Mouse (Mus musculus): ENCODE measurements around the gene Ints4. TPM values are rescaled to one million over a fixed set of nuclear protein-coding genes. Genes with fewer than 3 reads are reported as not detected.
"Not testable (repeated sequence)": the region's sequence is repeated elsewhere in the genome, so short reads cannot be mapped to it uniquely, and the experiment has no call there.

The Ints4 gene
- total RNA-seq (2021) = 10 to 100 TPM; 41.5 to 44.9 TPM

DNA sequence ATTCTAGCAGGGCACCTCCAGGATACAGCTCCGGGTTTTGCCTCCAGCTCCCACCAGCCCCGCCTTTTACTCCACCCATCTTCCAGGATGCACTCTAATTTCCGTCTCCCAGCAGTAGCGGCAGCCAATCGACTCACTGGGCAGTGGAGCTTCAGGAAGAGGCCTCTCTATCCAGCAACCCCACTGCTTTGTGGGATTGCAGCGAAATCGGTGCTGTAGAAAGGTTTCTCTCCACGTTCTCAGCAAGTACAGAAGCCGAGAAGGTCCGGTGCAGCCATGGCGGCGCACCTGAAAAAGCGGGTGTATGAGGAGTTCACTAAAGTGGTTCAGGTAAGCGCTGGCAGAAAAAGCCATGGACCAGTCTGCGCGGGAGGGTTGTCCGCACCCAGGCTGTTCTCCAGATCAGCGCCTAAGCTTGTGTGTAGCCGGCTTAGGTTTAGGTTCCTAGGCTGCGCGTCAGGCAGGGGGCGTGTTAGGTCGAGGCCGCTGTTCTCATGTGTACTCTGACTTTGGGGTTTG, at the start of gene Ints4:
TSS of gene Ints4 (plus strand) at position 136 of the 519 bp plus-strand sequence.
- peak; percentile 88 for DNase-seq (ENCODE audit: low spot score)
- intact Hi-C loops (cut with DNase I) = loop anchor here (2.0 to 10.0 kb wide), 4 partner anchors 98 to 506 kb away; partner anchors contain the start of genes Aamdc, Clns1a, Kctd21 and Rsf1

DNA sequence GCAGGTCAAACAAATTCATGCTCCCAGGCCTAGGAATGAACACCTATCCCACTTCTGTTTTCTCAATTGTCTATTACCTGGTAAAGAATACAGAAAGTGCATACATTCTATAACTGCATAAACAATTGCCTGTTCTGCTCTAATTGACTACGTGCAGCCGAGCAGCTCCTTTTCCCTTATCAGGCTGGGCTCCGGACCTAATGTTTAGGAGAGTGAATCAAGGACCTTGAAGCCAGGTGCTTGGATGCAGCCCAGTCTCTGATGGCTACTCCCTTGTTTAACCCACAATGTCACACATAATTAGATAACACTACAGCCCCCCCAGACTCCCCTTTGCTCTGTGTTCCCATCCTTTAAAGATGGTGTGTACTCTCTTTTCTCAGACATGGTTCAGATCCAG, 47.2 kb upstream of the Ints4 start:
- DNase-seq (ENCODE audit: low spot score); intact Hi-C loops (cut with DNase I): not testable (repeated sequence)

DNA sequence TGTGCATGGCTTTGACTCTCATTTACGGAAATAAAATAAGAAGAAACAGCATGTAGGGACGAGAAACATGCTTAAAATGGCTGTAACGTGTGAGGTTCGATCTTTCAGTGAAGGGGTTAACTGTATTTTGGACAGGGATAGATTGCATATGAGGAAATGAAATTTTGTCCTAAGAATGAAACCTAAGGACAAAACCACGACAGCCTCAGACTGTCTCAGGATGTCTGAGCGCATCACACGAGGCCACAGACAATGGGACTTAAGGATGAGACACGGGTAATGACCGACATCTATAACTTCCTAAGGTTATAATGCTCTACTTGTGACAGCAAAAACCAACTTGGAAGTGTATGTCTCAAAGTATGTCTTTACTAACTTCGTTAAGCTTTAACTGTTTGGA, 46.2 kb upstream of the Ints4 start:
- intact Hi-C loops (cut with DNase I) = no loop called here
- DNase-seq (ENCODE audit: low spot score) = no peak

DNA sequence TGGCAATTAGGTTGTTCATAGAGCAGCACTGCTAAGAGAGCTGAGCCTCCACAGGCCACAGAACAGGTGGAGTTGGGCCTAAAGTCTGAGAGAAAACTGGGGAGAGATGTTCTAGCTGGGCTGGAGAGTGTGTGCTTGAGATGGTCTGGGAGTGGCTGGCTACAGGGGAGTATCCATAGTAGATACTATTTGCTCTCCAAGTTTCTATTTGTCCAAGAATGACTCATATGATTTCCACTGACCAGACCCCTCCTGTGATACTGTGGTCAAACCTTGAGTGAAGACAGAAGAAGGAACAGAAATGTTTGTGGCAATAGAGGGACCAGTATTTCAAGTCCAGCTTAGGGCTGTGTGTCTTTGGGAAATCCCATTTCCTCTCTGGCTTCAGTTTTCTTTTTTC, 41.8 kb upstream of the Ints4 start:
- no peak for DNase-seq (ENCODE audit: low spot score)
- intact Hi-C loops (cut with DNase I) = no loop called here

DNA sequence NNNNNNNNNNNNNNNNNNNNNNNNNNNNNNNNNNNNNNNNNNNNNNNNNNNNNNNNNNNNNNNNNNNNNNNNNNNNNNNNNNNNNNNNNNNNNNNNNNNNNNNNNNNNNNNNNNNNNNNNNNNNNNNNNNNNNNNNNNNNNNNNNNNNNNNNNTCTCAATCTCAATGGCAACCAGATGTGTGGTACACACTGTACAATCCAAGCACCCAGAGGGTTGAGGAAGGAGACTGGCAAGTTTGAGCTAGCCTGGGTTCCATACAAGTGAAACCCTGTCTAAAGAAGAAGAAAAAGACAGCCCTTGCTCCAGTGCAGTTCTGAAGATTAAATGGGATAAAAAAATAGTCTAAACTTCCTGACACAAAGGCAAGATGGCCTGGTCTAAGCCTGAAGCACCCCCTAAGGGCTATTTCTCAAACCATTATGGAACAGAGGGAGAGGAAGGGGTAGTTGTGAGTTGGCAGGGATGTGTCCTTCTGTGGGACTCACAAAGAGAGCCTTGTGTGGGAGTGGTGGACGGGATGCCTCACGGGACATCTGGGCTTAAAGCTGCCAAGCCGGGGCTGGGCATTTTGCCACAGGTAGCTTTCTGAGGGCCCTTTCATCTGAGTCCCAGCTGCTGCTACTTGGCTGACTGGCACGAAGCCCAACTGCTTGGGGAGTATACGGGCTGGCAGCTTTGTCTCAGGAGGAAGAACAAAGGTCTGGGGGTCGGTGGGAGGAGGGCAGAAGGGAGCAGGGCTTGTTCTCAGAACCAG, 34.4 kb upstream of the Ints4 start:
- intact Hi-C loops (cut with DNase I) = no loop called here
- peak; percentile 49 for DNase-seq (ENCODE audit: low spot score)

DNA sequence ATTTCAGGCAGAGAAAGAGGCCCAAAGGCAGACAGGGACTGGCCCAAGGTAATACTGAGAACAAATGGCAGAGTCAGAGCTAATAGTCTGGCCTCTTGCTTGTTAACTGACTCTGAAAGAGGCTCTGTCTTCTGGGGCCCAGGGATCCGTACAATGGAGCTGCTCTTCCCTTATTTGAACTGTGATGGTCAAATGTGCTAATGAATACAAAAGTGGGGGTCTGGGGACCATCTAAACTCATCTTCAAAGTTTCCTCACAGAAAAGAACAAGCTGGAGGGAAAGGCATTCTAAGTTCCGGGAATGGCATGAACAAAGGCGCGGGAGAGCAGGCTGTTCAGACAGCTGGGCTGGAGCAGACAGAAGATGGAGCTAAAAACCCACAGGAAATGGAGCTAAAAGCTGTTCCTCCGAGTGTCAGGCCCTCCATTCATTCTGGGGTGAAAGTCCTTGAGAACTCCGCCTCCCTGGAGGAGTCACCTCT, 33.7 kb upstream of the Ints4 start:
- intact Hi-C loops (cut with DNase I) = no loop called here
- no peak for DNase-seq (ENCODE audit: low spot score)

DNA sequence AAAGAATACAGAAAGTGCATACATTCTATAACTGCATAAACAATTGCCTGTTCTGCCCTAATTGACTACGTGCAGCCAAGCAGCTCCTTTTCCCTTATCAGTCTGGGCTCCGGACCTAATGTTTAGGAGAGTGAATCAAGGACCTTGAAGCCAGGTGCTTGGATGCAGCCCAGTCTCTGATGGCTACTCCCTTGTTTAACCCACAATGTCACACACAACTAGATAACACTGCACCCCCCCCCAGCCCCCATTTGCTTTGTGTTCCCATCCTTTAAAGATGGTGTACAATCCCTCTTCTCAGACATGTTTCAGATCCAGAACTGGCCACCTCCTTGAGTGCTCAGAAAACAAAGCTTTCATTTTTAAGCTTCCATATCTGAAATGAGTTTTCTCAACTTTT, 29.7 kb upstream of the Ints4 start, which contains the start of gene Kctd14:
TSS of gene Kctd14 (plus strand) at position 301 of the 400 bp plus-strand sequence.
- intact Hi-C loops (cut with DNase I) = not testable (repeated sequence)

DNA sequence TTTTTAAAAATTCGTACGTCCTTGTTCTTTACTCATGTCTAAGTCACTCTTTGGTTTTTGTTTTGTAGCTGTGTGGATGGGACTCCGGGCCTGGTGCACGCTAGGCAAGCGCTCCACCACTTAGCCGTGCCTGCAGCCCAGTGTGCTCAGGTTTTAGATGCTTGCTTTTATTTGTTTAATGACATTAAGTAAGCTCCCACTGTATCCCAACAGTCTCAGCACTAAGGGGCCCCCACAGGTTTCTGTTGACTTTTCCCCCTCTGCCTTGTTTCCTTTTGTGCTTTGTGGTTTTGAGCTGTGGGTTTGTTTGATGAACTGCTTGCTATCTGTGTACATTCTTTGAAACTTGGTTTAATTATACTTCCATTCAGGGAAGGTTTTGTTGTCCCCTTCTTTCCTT, 28.6 kb upstream of the Ints4 start:
- DNase-seq (ENCODE audit: low spot score) = no peak
- intact Hi-C loops (cut with DNase I) = no loop called here

More for the DNA sequence above, 29.7 kb upstream of the Ints4 start, which contains the start of gene Kctd14:
- DNase-seq (ENCODE audit: low spot score) = not testable (repeated sequence)

DNA sequence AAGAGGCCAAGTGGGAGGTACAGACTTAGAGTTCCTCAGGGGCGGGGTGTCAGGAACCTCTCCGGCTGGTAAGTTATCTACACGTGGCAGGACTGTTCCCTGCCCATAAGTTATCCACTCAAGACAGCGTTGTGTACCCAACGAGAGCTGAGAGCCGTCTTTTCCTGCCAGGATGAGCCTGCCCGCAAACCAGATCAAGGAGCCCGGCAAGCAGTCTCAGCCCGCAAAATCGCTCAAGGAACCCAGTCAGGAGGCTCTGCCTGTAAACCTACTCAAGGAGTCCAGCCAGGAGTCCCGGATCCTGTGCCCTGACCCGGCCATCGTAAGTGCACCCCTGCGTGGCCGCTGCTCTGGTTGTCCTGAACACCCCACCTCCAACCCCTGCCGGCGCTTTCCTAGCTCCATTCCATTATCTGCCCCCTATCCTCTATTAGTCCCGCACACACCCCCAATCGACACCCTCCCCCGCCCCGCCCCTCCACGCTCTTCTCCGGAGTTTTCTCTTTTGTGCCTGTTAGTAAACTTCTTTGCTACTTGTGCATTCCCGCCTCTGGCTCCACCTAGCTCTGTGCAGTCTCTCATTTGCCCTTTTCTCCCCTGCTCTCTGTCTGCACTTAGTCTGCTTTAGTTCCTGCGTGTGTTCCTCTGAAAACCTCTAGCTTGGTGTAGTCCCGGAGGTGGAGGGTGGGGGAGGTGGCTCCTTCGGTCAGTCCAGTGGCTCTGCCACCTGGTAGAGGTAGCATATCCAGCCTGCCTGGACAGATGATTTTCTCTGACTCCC, 27.4 kb upstream of the Ints4 start:
- intact Hi-C loops (cut with DNase I) = no loop called here

DNA sequence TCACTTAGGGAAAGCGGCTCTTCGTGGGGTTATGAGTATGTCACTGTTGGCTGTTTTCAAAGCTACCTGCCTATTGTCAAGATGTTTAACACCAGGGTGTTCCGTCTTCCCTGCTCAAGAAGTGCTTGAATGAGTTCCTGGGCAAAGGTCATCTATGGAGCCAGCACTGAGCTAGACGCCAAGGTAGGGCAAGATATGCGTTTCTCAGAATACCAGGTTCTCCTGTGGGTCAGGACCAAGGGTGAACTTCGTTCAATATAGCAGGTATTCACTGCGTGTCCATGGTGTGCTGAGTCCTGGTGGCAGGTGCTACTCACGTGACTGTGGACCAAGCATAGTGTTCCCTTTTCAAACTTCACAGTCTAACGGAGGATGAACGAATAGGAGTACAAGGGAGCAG, 26.0 kb upstream of the Ints4 start:
- no peak for DNase-seq (ENCODE audit: low spot score)
- intact Hi-C loops (cut with DNase I) = no loop called here

More for the DNA sequence above, 27.4 kb upstream of the Ints4 start:
- no peak for DNase-seq (ENCODE audit: low spot score)

DNA sequence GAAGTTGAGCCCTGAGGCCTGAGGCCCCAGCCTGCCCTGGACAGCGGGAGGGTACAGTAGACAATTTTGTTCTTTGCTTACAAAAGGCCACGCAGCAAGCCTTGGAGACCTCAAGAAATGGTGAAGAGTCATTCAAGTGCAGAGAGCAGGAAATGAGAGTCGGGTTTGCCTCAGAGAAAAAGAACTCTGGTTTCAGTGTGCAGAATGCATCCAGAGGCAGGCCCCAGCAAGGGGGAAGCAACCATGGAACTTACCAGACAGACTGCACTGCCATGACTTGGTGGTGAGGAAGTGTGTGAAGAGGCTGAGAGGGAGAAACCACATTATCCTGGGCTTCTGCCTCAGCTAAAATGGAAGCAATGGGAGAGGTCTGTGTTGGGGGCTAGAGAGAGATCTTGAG, 25.2 kb upstream of the Ints4 start:
- intact Hi-C loops (cut with DNase I) = no loop called here
- no peak for DNase-seq (ENCODE audit: low spot score)

DNA sequence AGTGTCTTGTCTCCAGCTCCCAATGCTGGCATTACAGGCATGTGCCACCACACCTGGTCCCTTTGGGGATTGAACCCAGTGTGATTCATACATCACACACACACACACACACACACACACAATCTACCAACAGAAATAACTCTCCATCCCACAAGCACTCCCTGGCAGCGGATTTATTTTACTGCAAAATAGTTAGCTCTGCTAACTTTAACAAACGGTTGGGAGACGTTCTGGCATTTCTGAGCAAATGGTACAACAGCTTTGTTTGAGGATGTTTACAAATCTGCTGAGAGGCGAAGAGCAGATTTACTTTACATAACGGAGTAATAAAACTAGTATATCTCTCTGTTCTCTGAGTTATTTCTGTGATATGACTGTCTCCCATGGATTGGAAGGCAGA, 7.8 kb upstream of the Ints4 start:
- intact Hi-C loops (cut with DNase I) = no loop called here

DNA sequence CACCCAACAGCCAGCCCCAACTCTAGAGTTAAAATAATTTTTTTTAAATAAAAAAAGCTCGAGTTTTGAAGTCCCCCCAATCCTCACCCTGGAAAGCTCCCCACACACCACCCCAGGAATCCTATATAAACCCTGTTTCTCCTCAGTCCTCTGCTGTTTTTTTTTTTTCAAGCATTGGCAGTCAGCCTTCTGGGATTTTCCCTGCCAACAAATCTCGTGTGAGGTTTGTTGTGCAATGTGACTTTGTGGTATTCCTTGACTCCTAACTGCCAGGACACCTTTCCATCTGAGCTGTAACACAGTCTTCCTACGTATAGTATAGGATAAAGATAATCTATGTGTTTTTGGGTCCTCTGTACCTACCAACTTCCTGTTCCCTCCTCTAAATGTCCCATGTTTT, 1.4 kb upstream of the Ints4 start:
- no peak for DNase-seq (ENCODE audit: low spot score)
- intact Hi-C loops (cut with DNase I) = loop anchor here (2.0 kb wide), 1 partner anchor 57 kb away; no protein-coding TSS in a partner anchor

More for the DNA sequence above, 7.8 kb upstream of the Ints4 start:
- no peak for DNase-seq (ENCODE audit: low spot score)

DNA sequence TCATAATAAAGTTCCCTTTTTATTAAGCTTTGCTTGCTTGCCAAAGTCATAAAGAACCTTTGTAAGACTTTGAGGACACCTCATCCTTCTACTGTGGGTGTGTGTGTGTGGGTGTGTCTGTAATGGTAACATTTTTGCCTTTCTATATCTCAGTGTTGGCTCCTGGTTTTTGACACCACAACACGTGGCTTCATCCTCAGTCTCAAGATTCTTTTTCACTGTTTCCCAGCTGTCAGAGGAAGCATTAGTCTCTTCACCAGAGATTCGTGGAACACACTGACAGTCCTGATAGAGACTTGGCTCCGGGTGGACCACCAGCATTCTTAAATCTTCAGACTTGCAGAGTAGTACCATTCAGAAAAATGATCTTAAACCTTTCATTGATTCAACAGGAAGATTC, 466 bp upstream of the Ints4 start:
- intact Hi-C loops (cut with DNase I) = loop anchor here (2.0 to 10.0 kb wide), 4 partner anchors 99 to 505 kb away; partner anchors contain the start of genes Aamdc, Clns1a, Kctd21 and Rsf1
- no peak for DNase-seq (ENCODE audit: low spot score)

DNA sequence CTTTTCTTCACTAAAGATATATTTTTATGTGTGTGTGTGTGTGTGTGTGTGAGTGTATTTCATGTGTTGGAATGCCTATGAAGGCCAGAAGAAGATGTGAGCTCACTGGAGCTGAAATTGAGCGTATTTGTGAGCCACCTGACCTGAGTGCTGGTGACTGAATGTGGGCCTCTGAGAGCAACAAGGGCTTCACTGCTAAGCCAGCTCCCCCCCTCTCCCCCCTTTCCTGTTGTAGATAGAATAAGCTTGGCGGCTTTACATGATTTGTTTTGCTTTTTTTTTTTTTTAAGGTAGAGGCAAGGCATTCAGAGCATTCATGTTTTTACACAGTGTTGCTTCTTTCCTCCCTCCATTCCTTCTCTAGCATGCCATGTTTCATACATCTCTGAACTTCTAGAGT, 2.6 kb downstream of the Ints4 start:
- no peak for DNase-seq (ENCODE audit: low spot score)
- intact Hi-C loops (cut with DNase I) = loop anchor here (5.0 to 10.0 kb wide), 3 partner anchors 149 to 509 kb away; partner anchors contain the start of genes Clns1a, Kctd21 and Usp35

DNA sequence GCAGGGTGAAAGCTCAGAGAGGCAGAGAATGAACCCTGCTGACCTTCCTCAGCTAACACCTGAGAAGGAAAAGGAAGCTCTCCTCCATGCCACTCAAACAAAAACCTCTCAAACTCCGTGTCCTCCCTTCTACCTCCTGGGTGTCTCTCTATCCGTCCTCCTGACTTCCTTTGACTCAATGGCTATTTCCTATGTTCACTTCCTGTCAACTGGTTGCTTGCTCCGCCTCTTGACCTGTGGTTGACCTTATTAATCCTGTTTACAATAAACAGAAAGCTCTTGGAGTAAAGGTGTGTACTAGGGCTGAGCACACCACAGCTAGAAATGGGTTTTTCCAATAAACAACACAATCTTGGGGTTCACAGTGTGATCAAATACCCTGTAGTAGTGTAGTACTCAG, 10.4 kb downstream of the Ints4 start:
- no peak for DNase-seq (ENCODE audit: low spot score)
- intact Hi-C loops (cut with DNase I) = no loop called here

DNA sequence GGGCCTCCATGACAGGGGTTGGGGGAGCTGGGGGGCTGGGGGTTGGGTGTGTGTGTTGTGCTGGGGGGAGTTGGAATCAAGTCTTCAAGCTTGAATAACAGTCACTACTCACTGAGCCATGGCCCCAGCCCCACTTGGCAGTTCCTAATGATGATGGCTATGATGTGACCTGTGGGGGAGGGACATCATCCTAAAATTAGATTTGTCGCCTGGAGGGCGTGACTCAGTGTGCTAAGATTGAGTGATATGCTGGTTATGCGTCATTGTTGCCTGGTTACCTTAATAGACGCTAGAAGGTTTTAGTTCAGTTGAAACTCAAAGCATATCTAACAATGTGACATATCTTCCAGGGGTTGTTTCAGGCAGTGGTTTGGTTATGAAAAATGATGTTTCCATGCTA, 11.7 kb downstream of the Ints4 start:
- no peak for DNase-seq (ENCODE audit: low spot score)
- intact Hi-C loops (cut with DNase I) = no loop called here

DNA sequence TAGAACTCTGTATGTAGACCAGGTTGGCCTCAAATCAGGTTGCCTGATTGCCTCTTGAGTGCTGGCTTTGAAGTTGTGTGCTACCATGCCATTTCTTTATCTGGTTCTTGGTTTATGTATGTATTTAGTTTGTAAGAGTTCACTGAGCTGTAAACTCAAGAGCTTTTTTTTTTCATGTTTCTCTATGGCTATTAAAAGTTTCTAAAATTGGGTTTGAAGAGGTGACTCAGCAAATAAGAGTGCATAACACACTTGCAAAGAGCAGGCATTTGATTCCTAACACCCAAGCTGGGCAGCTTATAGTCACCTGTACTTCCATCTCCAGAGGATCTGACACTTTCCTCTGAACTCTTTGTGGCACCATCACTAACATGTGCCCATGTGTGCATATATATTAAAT, 14.3 kb downstream of the Ints4 start:
- intact Hi-C loops (cut with DNase I) = no loop called here
- DNase-seq (ENCODE audit: low spot score) = no peak

DNA sequence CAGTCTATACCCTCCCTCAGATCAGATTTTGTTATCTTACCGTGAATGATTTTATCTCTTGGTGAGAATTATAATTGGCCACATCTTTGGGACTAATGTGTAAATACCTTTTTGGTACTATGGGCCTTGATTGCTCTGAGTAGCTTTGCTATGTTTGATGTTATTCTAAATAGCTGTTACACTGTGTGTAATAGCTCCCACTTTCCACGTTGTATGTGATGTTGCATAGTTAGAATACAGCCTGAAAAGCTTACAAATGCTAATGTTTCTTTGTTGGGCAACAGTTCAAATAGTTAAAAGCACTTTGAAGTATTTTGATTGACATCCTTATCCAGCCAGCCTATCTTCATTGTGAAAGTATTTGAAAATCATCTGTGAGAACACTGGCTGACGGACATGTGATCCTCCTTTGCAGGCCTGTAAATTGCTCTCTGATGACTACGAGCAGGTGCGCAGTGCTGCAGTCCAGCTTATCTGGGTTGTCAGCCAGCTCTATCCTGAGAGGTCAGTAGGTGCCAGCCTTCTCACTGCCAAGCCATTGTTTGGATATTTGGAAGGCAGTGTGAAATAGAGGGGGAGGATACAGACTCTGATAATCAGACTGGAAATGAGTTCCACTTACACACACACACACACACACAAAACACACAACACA, 19.9 kb downstream of the Ints4 start:
- intact Hi-C loops (cut with DNase I) = no loop called here
- no peak for DNase-seq (ENCODE audit: low spot score)

DNA sequence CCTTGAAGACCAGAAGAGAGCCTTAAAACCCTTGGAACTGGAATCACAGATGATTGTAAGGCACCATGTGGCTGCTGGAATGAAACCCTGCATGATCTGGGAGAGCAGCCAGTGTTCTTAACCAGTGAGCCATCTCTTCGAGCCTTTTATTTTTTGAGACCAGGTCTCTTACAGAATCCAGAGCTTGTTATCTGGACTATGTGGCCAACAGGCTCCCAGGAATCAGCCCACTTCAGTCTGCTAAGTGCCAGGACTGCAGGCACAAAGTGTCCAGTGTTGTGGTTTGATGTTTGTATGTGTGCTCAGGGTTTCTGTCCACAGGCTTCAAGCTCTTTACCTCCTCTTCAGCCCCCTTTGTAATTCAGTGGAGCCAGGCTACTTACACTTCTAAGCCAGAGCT, 34.0 kb downstream of the Ints4 start:
- intact Hi-C loops (cut with DNase I) = loop anchor here (1.0 to 5.0 kb wide), 2 partner anchors 12 to 87 kb away; no protein-coding TSS in a partner anchor
- peak; percentile 6 for DNase-seq (ENCODE audit: low spot score)
